Mouse (Mus musculus) cerebellum, adult 11-12 months (tissue): ENCODE measurements around the gene Gm21976.

ENCODE experiments used
- DNase-seq: peaks from one replicate; pipeline ENCODE4 v3.0.0; 2022

Gm21976 gene

DNA sequence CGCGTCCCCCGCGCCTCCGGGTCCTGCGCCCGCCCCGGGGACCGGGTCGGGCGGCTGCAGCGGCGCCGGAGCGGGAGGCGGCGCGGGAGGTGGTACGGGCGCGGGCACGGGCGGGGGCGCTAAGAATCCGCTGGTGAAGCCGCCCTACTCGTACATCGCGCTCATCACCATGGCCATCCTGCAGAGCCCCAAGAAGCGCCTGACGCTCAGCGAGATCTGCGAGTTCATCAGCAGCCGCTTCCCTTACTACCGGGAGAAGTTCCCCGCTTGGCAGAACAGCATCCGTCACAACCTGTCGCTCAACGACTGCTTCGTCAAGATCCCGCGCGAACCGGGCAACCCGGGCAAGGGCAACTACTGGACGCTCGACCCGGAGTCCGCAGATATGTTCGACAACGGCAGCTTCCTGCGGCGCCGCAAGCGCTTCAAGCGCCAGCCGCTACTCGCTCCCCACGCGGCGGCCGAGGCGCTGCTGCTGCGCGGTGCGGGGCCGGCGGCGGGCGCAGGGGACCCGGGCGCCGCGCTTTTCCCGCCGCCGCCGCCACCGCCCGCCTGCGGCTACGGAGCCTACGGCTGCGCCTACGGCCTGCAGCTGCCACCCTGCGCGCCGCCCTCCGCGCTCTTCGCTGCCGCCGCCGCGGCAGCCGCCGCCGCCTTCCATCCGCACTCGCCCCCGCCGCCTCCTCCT is 75.3 kb downstream of the Gm21976 start:
- no peak for DNase-seq

DNA sequence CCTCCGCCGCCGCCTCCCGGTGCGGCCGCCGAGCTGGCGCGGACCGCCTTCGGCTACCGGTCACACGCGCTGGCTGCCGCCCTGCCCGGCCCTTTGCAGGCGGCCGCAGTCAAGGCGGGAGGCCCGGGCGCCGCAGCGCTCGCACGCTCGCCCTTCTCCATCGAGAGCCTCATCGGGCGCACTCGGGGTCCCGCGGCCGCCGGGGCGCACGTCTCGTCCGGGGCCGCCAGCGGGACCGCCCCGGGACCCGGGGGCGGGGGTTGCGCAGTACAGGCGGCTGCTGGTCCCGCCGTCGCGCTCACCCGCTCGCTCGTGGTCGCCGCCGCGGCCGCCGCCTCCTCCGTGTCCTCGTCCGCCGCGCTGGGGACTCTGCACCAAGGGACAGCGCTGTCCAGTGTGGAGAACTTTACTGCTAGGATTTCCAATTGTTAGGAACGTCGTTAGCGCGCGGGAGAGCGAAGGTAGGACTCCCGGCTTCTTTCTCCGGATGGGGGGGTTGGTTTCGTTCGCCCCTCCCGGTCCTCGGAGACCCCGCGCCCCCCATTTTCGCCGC is 75.9 kb downstream of the Gm21976 start:
- no peak for DNase-seq

DNA sequence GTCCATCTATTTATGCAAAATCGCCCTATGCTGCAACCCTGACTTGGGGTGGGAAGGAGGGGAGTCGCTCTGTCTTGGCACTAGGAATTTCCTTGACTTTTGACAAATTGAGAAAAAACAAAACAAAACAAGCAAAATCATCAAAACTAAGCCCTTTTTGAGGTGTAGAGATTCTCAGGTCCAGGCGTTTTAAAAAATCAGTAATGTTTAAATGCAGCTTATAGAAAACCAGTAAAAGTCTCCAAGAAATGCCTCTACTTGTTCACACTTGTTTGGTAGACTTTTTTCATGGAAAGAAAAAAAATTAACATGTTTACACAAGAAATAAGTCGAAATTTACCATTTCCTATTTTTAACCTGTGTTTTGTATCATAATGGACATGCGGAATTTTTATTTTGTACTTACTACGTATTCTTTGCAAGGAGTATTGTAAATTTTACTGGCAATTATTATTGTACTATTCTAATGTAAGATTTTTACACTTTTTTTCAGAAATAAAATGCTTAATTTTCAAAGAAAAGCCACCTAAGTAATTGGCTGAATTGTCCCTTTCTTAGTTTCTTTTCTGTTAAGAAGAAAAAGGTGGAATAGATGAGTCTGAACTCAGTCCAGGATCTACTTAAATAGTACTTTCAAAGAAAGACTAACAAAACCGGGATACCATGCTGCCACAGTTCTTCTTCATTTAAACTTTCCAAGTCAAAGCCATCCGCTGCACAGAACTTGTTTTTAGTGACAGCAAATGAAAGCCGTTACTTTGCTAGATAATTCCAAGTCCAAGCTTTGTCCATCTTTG is 76.7 kb downstream of the Gm21976 start:
- DNase-seq = no peak
